Mouse (Mus musculus) right cerebral cortex, adult 18-20 months (tissue): ENCODE measurements at regions not wholly inside any gene's neighbourhood (a gene's known extent, or its start where the extent isn't known, plus 50 kb on each side); places are given as distances from the start of the nearest gene placed in this dataset.

Experiments used
- DNase-seq: peaks from one replicate; pipeline ENCODE4 v3.0.0; 2022; ENCODE audit warnings: mixed read lengths

GRCm38 (mm10) chr8:118028061-118028850 lies 226.5 kb upstream of the Mphosph6 start:
- peak; percentile 61 for DNase-seq

GRCm38 (mm10) chr8:118023451-118023850 lies 221.7 kb upstream of the Mphosph6 start:
- DNase-seq: no peak

DNA sequence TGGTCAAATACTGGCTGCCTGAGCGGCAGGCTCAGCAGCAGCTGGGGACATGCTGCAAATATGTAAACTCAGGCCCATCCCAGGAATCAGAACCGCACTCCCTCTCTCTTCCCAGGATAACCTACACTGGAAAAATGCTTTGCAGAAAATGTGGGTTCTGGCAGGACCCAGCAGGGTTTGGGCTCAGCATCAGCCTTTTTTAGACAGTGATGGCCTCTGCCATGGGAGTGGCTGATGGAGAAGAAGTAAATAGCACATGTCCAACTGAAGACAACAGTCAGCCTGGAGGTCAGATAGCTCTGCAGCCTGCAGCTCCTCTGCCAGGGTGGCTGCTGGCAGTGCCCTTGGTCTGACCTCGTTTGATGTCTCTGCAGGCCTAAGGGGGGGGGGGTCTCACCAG lies 220.2 kb upstream of the Mphosph6 start:
- no peak for DNase-seq

GRCm38 (mm10) chr8:118017261-118017660 lies 215.5 kb upstream of the Mphosph6 start:
- DNase-seq: no peak

- DNase-seq: no peak
These were observed 203.4 kb upstream of the Mphosph6 start for GRCm38 (mm10) chr8:118005186-118005585.

DNA sequence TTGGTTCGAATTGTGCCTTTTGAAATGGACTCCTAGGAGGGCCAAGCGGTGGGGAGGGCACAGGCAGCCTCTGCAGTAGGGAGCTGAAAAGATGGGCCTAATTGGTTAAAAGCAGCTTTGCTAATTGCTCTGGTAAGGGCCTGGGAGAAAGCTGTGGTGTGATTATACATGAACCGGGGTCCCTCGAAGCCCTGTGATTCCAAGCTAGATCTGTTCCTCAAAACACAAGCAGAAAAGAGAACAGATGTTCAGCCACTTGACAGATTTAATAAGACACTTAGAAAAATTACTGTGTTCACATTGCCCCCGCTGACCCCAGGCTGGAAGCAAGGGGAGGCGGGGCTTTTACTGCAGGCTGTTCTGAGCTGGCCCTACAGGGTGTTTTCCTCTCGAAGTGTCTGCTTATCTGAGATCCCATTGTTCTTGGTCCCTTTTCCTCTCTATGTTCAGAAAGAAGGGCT lies 202.7 kb upstream of the Mphosph6 start:
- DNase-seq: no peak

- DNase-seq: no peak
These were observed 199.4 kb upstream of the Mphosph6 start for GRCm38 (mm10) chr8:118001138-118001537.

GRCm38 (mm10) chr8:117991826-117992225 lies 190.1 kb upstream of the Mphosph6 start:
- DNase-seq: no peak

GRCm38 (mm10) chr8:117988781-117989180 lies 187.0 kb upstream of the Mphosph6 start:
- DNase-seq: peak; percentile 2

GRCm38 (mm10) chr8:117968306-117968705 lies 166.6 kb upstream of the Mphosph6 start:
- no peak for DNase-seq

DNA sequence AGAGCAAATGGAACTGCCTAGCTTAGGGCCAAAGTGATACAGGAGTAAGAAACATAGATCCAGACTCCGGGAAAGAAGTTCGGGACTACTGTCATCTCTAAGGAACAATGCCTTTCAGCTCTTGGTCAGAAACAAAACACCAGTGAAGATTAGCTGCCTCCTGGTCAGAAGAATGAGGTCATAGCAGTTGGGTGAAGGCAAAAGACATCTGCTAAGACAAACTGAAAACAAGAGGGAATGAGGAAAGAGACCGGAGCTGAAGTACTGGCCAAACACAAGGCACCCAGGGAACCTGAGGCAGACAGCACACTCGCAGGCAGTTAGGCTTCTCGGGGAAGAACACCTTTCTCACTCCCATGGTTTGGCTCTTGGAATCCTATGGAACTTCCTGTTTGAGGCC lies 164.8 kb upstream of the Mphosph6 start:
- no peak for DNase-seq

DNA sequence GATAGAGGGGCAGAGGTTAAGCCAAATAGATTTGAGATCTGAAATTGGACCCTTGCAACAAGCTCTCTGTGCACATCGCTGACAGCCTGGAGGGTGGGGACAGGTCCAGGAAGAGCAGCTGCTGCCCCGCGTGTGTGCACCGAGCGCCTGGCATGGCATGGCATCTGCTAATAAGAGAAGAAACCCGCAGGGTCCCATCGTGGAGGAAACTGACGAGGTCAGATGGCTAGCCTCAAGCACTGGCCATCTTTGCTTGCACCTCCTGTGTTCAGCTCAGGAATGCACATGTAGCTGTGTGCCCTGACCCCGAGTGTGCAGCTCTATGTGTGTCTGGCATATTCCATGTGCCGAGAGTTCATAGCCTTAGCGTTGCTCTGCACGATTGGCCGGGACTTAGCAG lies 161.7 kb upstream of the Mphosph6 start:
- no peak for DNase-seq

GRCm38 (mm10) chr8:117962666-117963065 lies 160.9 kb upstream of the Mphosph6 start:
- DNase-seq: no peak

- DNase-seq: no peak
These were observed 157.8 kb upstream of the Mphosph6 start for GRCm38 (mm10) chr8:117959501-117959900.

- no peak for DNase-seq
These were observed 157.2 kb upstream of the Mphosph6 start for GRCm38 (mm10) chr8:117958914-117959313.

GRCm38 (mm10) chr8:117951656-117952055 lies 149.9 kb upstream of the Mphosph6 start:
- DNase-seq: no peak

DNA sequence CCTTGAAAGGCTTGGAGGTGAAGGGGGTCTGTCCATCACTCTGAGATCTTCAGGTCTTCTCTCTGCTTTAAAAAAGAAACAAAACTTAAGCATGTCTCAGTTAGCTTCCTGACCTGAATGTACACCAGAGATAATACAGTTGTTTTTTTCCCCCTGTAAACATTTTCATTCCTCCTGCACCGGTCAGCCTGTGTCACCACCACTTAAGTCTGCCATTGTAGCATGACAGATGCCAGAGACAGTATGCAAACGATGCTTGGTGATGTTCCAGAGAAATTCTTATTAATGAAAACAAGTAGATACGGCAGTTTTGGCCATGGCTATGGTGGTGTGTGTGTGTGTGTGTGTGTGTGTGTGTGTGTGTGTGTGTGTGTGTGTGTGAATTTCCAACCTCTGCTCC lies 144.8 kb upstream of the Mphosph6 start:
- DNase-seq: no peak

- DNase-seq: no peak
These were observed 132.9 kb upstream of the Mphosph6 start for GRCm38 (mm10) chr8:117934566-117935094.

GRCm38 (mm10) chr8:117930687-117931086 lies 128.9 kb upstream of the Mphosph6 start:
- peak; percentile 18 for DNase-seq

DNA sequence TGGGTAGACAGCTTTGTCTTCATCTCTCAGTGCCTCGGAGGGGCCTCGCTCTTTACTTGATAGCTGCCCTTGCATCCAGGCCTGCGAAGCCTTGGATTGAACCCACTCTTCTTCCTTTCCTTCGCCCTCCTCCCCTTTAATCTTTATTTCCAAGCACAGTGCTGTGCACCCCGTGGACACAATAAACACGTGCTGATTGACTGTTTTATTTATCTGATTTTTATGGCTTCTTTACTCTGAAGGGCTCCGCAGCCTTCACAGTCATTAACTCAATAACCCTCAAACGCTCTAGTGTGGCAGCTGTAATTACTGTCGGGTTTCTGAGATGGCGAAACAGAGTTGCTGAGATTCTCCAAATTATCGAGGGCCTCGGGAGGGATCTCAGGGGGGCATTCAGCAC lies 127.9 kb upstream of the Mphosph6 start:
- no peak for DNase-seq

DNA sequence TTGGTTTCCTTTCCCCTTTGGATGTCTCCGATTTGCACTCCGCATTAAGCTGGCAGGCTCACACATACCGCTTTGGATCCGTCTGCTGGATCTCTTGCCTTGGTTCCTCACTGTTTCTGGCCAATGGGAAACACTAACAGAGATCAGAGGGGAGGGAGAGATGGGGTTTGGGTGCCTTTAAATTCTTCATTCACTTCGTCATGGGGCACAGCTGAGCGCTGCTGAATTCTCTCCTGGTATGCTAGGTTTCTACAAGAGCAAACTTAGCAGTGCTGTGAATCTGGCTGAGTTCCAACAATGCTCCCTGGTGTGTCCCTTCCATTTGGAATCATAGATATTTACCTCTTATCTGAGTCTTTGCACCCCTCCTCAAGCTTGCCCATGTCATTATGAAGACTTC lies 121.6 kb upstream of the Mphosph6 start:
- DNase-seq: no peak

- DNase-seq: no peak
These were observed 101.3 kb upstream of the Mphosph6 start for GRCm38 (mm10) chr8:117903052-117903451.

GRCm38 (mm10) chr8:117899892-117900291 lies 98.1 kb upstream of the Mphosph6 start:
- no peak for DNase-seq

DNA sequence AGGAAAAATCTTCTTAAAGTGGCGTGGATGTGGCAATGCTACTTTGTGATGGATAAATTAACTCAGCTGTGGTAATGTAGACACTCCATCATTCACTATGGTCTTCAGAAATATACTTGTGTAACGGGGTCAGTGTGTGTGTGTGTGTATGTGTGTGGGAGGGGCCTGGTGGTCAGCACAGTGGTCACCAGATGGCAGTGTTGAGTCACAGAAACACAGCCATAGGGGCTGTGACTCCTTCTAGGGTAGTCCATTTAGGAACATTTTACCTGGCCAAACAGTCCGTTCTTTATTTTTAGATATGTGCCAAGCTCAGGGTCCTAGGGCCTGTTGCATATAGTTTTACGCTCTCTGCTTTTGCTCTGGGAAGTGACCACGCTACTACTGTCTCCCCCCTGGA lies 96.3 kb upstream of the Mphosph6 start:
- DNase-seq: no peak

DNA sequence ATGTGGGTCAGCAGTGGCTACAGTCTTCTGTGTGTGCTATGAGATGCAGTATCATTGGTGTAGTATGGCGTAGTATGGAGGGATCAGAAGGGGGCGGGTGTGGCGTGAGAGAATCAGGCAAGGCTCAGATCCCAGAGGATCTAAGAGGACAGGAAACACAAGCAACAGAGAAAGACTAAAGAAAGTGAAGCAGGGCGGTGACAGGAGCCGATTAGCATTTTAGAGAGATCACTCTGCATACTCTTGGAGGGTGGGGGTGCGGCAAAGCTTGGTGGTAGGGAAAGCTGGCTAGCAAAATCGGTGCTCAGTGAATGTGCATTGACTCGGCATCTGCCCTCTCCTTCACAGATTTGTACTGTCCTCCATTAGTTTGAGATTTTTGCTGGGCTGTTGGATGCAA lies 93.1 kb upstream of the Mphosph6 start:
- DNase-seq: no peak
